Mouse (Mus musculus) intestine, embryonic 15.5 days (tissue): ENCODE measurements around the gene Nudt14. TPM values are rescaled to one million over a fixed set of nuclear protein-coding genes. Genes with fewer than 3 reads are reported as not detected.

Source experiments
- ATAC-seq: fragments of 200-750 bp; cut with Nextera tagmentation; 2 replicates; pipeline ENCODE4 v1.8.0; 2017; ENCODE audit warnings: moderate TSS enrichment, moderate library complexity
- H3K27ac ChIP-seq: fragments of 300-500 bp; sonication (generic); 2 replicates; pipeline ENCODE4 v1.5.1; 2015; ENCODE audit warnings: mild to moderate bottlenecking, inconsistent platforms
- H3K27me3 ChIP-seq: fragments of 300-500 bp; sonication (generic); replicated peaks from 2 replicates; pipeline ENCODE4 v1.6.1; 2015; ENCODE audit warnings: inconsistent platforms
- H3K36me3 ChIP-seq: fragments of 300-500 bp; sonication (generic); 2 replicates; pipeline ENCODE4 v1.6.1; 2015; ENCODE audit warnings: inconsistent platforms
- H3K4me1 ChIP-seq: fragments of 300-500 bp; sonication (generic); replicated peaks from 2 replicates; pipeline ENCODE4 v1.6.1; 2015; ENCODE audit warnings: inconsistent platforms
- H3K4me2 ChIP-seq: fragments of 300-500 bp; sonication (generic); replicated peaks from 2 replicates; pipeline ENCODE4 v1.6.1; 2015; ENCODE audit warnings: mild to moderate bottlenecking, inconsistent platforms
- H3K4me3 ChIP-seq: fragments of 300-500 bp; sonication (generic); replicated peaks from 2 replicates; pipeline ENCODE4 v1.5.1; 2015; ENCODE audit warnings: inconsistent platforms
- H3K9ac ChIP-seq: fragments of 300-500 bp; sonication (generic); 2 replicates; pipeline ENCODE4 v1.6.1; 2015; ENCODE audit warnings: inconsistent platforms
- H3K9me3 ChIP-seq: fragments of 300-500 bp; sonication (generic); 2 replicates; pipeline ENCODE4 v1.6.1; 2016; ENCODE audit warnings: inconsistent platforms
- WGBS: fragments of 180-500 bp; shearing (Covaris S2); methylation state at CpG from one replicate; pipeline ENCODE4 v1.1.7; 2015; 5-methylcytosine and 5-hydroxymethylcytosine counted together
- polyA plus RNA-seq: library from polyadenylated mRNA; unstranded; fragments of >200 nt; fragmentation: Nextera tagmentation; extraction: Ambion mirVana; gene quantifications from 2 replicates; pipeline ENCODE4 v1.2.1, GENCODE M21; 2015

The Nudt14 gene
- polyA plus RNA-seq, 1 experiment from 2014 or later = 91.3 TPM

- Histone ChIP-seq H3K27ac (no peak overlapping the region), H3K27me3 (no peaks in the 10 kb centered on the region), H3K4me3 (no peak overlapping the region), H3K4me1 (no peaks in the 10 kb centered on the region), H3K4me2 (no peak overlapping the region), H3K9me3 (no peaks in the 10 kb centered on the region), H3K9ac (no peak overlapping the region), H3K36me3 (peaks cover 59% of the 10 kb centered on the region)
- 76% methylated on average over 5 of the region's 5 CpGs for WGBS
- no peak for ATAC-seq
Measured at GRCm38 (mm10) chr12:112961872-112962271, 19.9 kb upstream of the Nudt14 start.

GRCm38 (mm10) chr12:112961428-112961827, 19.5 kb upstream of the Nudt14 start:
- no peaks in the 10 kb centered on the region for H3K4me1 ChIP-seq
- no peak overlapping the region for H3K9ac ChIP-seq
- ATAC-seq = no peak
- H3K27me3 ChIP-seq = no peaks in the 10 kb centered on the region
- no peaks in the 10 kb centered on the region for H3K9me3 ChIP-seq
- H3K4me3 ChIP-seq = no peak overlapping the region
- H3K36me3 ChIP-seq = peaks cover 55% of the 10 kb centered on the region
- no peak overlapping the region for H3K27ac ChIP-seq
- no peak overlapping the region for H3K4me2 ChIP-seq
- WGBS = 76% methylated on average over 7 of the region's 7 CpGs

DNA sequence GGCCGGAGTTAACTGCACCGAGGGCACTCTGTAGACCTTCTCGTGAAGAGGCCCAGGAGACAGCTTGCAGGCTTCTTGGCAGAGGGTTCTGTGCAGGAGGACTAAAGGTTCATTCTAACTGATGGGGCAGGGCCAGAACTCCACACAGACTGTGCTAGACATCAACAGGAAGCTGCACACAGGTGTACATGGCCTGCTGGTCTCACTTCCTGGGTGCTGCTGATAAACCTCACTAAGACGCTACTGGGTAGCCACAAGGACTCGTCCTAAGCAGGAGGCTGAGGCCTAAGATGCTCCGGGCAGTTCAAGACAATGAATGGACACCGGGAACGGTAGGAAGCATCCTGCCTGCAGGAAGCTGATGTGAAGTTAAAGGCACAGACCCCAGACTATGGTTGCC, 17.5 kb upstream of the Nudt14 start:
- Histone ChIP-seq H3K27me3 (no peaks in the 10 kb centered on the region), H3K36me3 (peaks cover 41% of the 10 kb centered on the region)
- WGBS = 75% methylated on average over 8 of the region's 8 CpGs

GRCm38 (mm10) chr12:112958303-112958702, 16.4 kb upstream of the Nudt14 start:
- H3K4me1 ChIP-seq = no peaks in the 10 kb centered on the region
- H3K4me3 ChIP-seq = no peak overlapping the region
- H3K9ac ChIP-seq = no peak overlapping the region
- no peak overlapping the region for H3K4me2 ChIP-seq
- H3K9me3 ChIP-seq = no peaks in the 10 kb centered on the region
- 30% methylated on average over 4 of the region's 4 CpGs for WGBS
- no peaks in the 10 kb centered on the region for H3K27me3 ChIP-seq
- H3K36me3 ChIP-seq = peaks cover 30% of the 10 kb centered on the region
- ATAC-seq = peak; percentile 55; the same call in 1 of the 2 replicates
- H3K27ac ChIP-seq = no peak overlapping the region

More for the DNA sequence above, 17.5 kb upstream of the Nudt14 start:
- no peak overlapping the region for H3K9ac ChIP-seq
- H3K4me2 ChIP-seq = no peak overlapping the region
- no peak overlapping the region for H3K4me3 ChIP-seq
- ATAC-seq = no peak
- no peaks in the 10 kb centered on the region for H3K4me1 ChIP-seq
- no peak overlapping the region for H3K27ac ChIP-seq
- no peaks in the 10 kb centered on the region for H3K9me3 ChIP-seq

- Histone ChIP-seq H3K4me3 (no peak overlapping the region), H3K4me1 (peaks cover 18% of the 10 kb centered on the region), H3K27ac (no peak overlapping the region), H3K4me2 (no peak overlapping the region), H3K9me3 (no peaks in the 10 kb centered on the region), H3K9ac (no peak overlapping the region), H3K27me3 (no peaks in the 10 kb centered on the region), H3K36me3 (peaks cover 11% of the 10 kb centered on the region; the same call in 1 of the 2 replicates)
- peak; percentile 52 for ATAC-seq
- 38% methylated on average over 4 of the region's 4 CpGs for WGBS
Measured at GRCm38 (mm10) chr12:112955800-112956199, 13.9 kb upstream of the Nudt14 start.

- Histone ChIP-seq H3K9me3 (no peaks in the 10 kb centered on the region), H3K4me1 (peaks cover 20% of the 10 kb centered on the region), H3K36me3 (no peaks in the 10 kb centered on the region), H3K9ac (no peak overlapping the region), H3K27me3 (no peaks in the 10 kb centered on the region), H3K4me2 (no peak overlapping the region), H3K4me3 (no peak overlapping the region), H3K27ac (no peak overlapping the region)
- ATAC-seq = no peak
- WGBS = 70% methylated on average over 3 of the region's 3 CpGs
Measured at GRCm38 (mm10) chr12:112952926-112953565, 11.1 kb upstream of the Nudt14 start.

GRCm38 (mm10) chr12:112952433-112952832, 10.5 kb upstream of the Nudt14 start:
- no peaks in the 10 kb centered on the region for H3K36me3 ChIP-seq
- 38% methylated on average over 8 of the region's 8 CpGs for WGBS
- H3K27ac ChIP-seq = no peak overlapping the region
- H3K9ac ChIP-seq = no peak overlapping the region
- no peak overlapping the region for H3K4me3 ChIP-seq
- H3K4me1 ChIP-seq = peaks cover 20% of the 10 kb centered on the region
- ATAC-seq = peak; percentile 29
- no peaks in the 10 kb centered on the region for H3K27me3 ChIP-seq
- no peaks in the 10 kb centered on the region for H3K9me3 ChIP-seq
- H3K4me2 ChIP-seq = no peak overlapping the region

- H3K4me3 ChIP-seq = no peak overlapping the region
- WGBS = 23% methylated on average over 7 of the region's 7 CpGs
- ATAC-seq = no peak
- no peaks in the 10 kb centered on the region for H3K27me3 ChIP-seq
- H3K4me2 ChIP-seq = peak overlapping the region; percentile 95; the same call in 1 of the 2 replicates
- peak overlapping the region; percentile 73; the same call in 1 of the 2 replicates for H3K27ac ChIP-seq
- 0 out of 2 replicates have a peak overlapping the region, but pooled peaks have one; percentile 63 for H3K9ac ChIP-seq
- no peaks in the 10 kb centered on the region for H3K36me3 ChIP-seq
- H3K4me1 ChIP-seq = peaks cover 20% of the 10 kb centered on the region
- no peaks in the 10 kb centered on the region for H3K9me3 ChIP-seq
Measured at GRCm38 (mm10) chr12:112951150-112951842, 9.4 kb upstream of the Nudt14 start.

DNA sequence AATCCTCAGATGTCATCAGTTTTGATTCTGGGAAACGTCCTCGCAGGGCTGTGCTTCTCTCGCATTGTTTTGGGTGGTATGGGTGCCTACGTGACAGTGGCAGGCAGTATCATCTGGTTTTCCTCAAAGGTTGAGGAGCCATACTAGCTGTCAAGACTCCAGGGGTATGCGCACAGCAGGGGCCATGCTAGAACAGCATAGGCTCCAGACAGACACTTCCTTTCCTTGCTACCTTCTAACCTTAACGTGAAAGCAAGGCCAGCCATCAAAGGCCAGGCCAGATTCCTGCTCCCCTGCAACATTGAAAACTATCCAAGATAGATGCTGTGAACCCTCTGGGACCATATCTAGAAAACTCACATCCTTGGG, 8.8 kb upstream of the Nudt14 start:
- WGBS = 6% methylated on average over 6 of the region's 6 CpGs
- 0 out of 2 replicates have a peak overlapping the region, but pooled peaks have one; percentile 63 for H3K9ac ChIP-seq
- peak; percentile 18 for ATAC-seq

GRCm38 (mm10) chr12:112950040-112950760, 8.3 kb upstream of the Nudt14 start:
- Histone ChIP-seq H3K9me3 (no peaks in the 10 kb centered on the region), H3K4me3 (peak overlapping the region; percentile 64), H3K27me3 (no peaks in the 10 kb centered on the region), H3K4me1 (peaks cover 20% of the 10 kb centered on the region), H3K27ac (peak overlapping the region; percentile 73), H3K9ac (peak overlapping the region; percentile 63), H3K36me3 (no peaks in the 10 kb centered on the region), H3K4me2 (peak overlapping the region; percentile 95)
- WGBS = under 1% methylated on average over 58 of the region's 58 CpGs
- peak; percentile 85 for ATAC-seq

More for the DNA sequence above, 8.8 kb upstream of the Nudt14 start:
- Histone ChIP-seq H3K4me3 (peak overlapping the region; percentile 64), H3K4me2 (peak overlapping the region; percentile 95), H3K4me1 (peaks cover 20% of the 10 kb centered on the region), H3K36me3 (no peaks in the 10 kb centered on the region), H3K9me3 (no peaks in the 10 kb centered on the region), H3K27ac (peak overlapping the region; percentile 73), H3K27me3 (no peaks in the 10 kb centered on the region)

- H3K9me3 ChIP-seq = no peaks in the 10 kb centered on the region
- H3K4me2 ChIP-seq = no peak overlapping the region
- ATAC-seq = no peak
- H3K27me3 ChIP-seq = no peaks in the 10 kb centered on the region
- H3K27ac ChIP-seq = 0 out of 2 replicates have a peak overlapping the region, but pooled peaks have one; percentile 23
- H3K4me1 ChIP-seq = peaks cover 16% of the 10 kb centered on the region
- 22% methylated on average over 4 of the region's 4 CpGs for WGBS
- H3K36me3 ChIP-seq = no peaks in the 10 kb centered on the region
- no peak overlapping the region for H3K9ac ChIP-seq
- no peak overlapping the region for H3K4me3 ChIP-seq
Measured at GRCm38 (mm10) chr12:112947307-112947706, 5.4 kb upstream of the Nudt14 start.

DNA sequence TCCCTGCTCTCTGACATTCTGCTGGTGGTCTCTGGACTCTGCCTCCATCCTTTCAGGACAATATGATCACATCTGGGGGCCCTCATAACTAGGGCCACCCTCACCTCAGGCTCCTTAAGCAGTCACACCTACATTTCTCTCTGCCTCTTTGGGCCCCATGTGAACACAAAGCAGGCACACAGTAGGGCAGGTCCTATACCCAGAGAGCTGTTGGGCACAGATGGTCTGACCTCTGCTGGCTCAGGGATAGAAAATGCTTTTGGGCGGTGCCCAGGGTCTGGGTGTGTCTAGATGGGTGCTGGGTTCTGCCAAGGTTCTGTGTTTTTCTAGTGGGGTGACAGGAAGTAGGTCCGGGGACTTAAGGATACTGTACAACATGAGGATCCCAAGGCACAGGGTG, 1.7 kb upstream of the Nudt14 start:
- Histone ChIP-seq H3K27me3 (no peaks in the 10 kb centered on the region), H3K4me2 (no peak overlapping the region), H3K36me3 (no peaks in the 10 kb centered on the region), H3K4me3 (no peak overlapping the region), H3K4me1 (peaks cover 28% of the 10 kb centered on the region), H3K9ac (no peak overlapping the region), H3K27ac (no peak overlapping the region), H3K9me3 (no peaks in the 10 kb centered on the region)
- no peak for ATAC-seq
- 83% methylated on average over 2 of the region's 2 CpGs for WGBS
